23 mouse cellular contexts compared by ENCODE assay signal in the genomic region with DNA sequence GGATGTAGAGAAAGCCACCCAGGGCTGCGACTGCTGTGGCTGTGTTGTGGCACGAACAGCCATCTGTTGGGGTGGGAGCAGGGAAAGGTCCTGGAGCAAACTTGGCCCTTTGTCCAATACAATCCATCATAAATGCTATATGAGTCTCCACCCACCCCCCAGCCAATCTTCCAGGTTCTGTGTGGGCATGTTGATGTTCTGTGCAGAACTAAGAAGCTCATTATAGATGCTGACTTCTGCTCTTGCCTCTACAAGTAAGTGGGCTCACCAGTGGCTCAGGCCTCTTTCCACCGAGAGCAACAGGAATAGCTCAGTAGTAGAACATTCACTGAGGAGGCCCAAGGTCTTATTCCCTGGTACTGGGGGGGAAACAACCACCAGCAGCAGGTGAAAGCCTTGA. TPM values are rescaled to one million over a fixed set of nuclear protein-coding genes. Genes with fewer than 3 reads are reported as not detected.
A peak's percentile ranks its signal among the peaks of the same experiment; 100 is the strongest.
DNase-seq lines count a peak whose midpoint lies in the region; ATAC-seq lines count a peak whose summit lies in the region.
"Had no signal": no experiment of that assay in that cellular context is flagged by ENCODE, and none has a peak within 500 bp of the region (broad histone marks: within the 10 kb centered on the region; RNA-seq: fewer than 3 reads in every experiment).

No protein-coding gene starts in this region.

- no peaks in the 10 kb centered on the region for H3K4me1 ChIP-seq in midbrain, embryonic 14.5 days (ENCODE audit: control insufficient read depth, insufficient read depth, low read length)
- H3K4me1 ChIP-seq: embryonic facial prominence, embryonic 13.5 days; embryonic facial prominence, embryonic 15.5 days; forebrain, embryonic 10.5 days; forebrain, embryonic 12.5 days had no signal

- WGBS in midbrain, embryonic 14.5 days, result 96% methylated on average over 3 of the region's 3 CpGs

- H3K36me3 ChIP-seq in midbrain, embryonic 14.5 days (ENCODE audit: control insufficient read depth, insufficient read depth, low read length), result no peaks in the 10 kb centered on the region
- H3K36me3 ChIP-seq: embryonic facial prominence, embryonic 13.5 days; embryonic facial prominence, embryonic 15.5 days; forebrain, embryonic 10.5 days; forebrain, embryonic 12.5 days had no signal

- no peak overlapping the region for H3K4me2 ChIP-seq in midbrain, embryonic 14.5 days (ENCODE audit: low read length)
- H3K4me2 ChIP-seq: embryonic facial prominence, embryonic 13.5 days; embryonic facial prominence, embryonic 15.5 days; forebrain, embryonic 12.5 days had no signal

- H3K9ac ChIP-seq in midbrain, embryonic 14.5 days (replicated peaks; ENCODE audit: low read length), result no peak overlapping the region
- H3K9ac ChIP-seq: embryonic facial prominence, embryonic 13.5 days; embryonic facial prominence, embryonic 15.5 days; forebrain, embryonic 12.5 days had no signal

- no peak for ATAC-seq in midbrain, embryonic 14.5 days (ENCODE audit: low FRiP score, low TSS enrichment)
- ATAC-seq: forebrain, embryonic 14.5 days; forebrain, embryonic 16.5 days had no signal

- H3K27ac ChIP-seq in midbrain, embryonic 14.5 days (replicated peaks; ENCODE audit: low read depth, low read length), result no peak overlapping the region
- H3K27ac ChIP-seq: embryonic facial prominence, embryonic 13.5 days; embryonic facial prominence, embryonic 15.5 days; forebrain, embryonic 10.5 days; forebrain, embryonic 12.5 days had no signal

- no peaks in the 10 kb centered on the region for H3K27me3 ChIP-seq in midbrain, embryonic 14.5 days (ENCODE audit: control insufficient read depth, insufficient read depth, low read length)
- H3K27me3 ChIP-seq: forebrain, embryonic 12.5 days had no signal

- H3K4me3 ChIP-seq in midbrain, embryonic 14.5 days (replicated peaks; ENCODE audit: low read depth, low read length), result no peak overlapping the region
- H3K4me3 ChIP-seq: embryonic facial prominence, embryonic 13.5 days; embryonic facial prominence, embryonic 15.5 days; erythroblast, embryonic 14.5 days; forebrain, embryonic 10.5 days; forebrain, embryonic 12.5 days had no signal

- no peaks in the 10 kb centered on the region for H3K9me3 ChIP-seq in midbrain, embryonic 14.5 days (ENCODE audit: control insufficient read depth, low read length)
- H3K9me3 ChIP-seq: embryonic facial prominence, embryonic 13.5 days; embryonic facial prominence, embryonic 15.5 days; forebrain, embryonic 10.5 days; forebrain, embryonic 12.5 days had no signal

- DNase-seq in frontal cortex, postnatal 36 days (ENCODE audit: low spot score in 2 of 2), result peak; percentile 26 to 33
- DNase-seq in frontal cortex, postnatal 10 days (ENCODE audit: low spot score in 2 of 2), result no peak
- DNase-seq in right cerebral cortex, adult 18-20 months, result peak; percentile 29
- no peak for DNase-seq in right cerebral cortex, postnatal 10 days (ENCODE audit: low spot score in 2 of 2)
- peak; percentile 55 for DNase-seq in telencephalon, adult 2 months (ENCODE audit: low read depth, low spot score)
- no peak for DNase-seq in midbrain, embryonic 14.5 days
- DNase-seq: adrenal gland, adult 2 months; adrenal gland, postnatal 10 days; adrenal gland, postnatal 25 days; cerebellum, adult 11 months; cerebellum, adult 18-20 months; cerebellum, adult 8-10 months; cerebellum, adult 9-11 months; cerebellum, postnatal 14 days; cerebellum, postnatal 36 days; embryo, embryonic 11 days had no signal

RNA-seq across cellular contexts. Expression of gene Nagpa, which starts 8.3 kb away (rescaled TPM):
- 8.7 and 9.3 TPM in 2 replicates for polyA plus RNA-seq in midbrain, embryonic 14.5 days (2014; fragmentation: Nextera tagmentation; extraction: Ambion mirVana)

RNA-seq across cellular contexts. Expression of gene AU021092, which starts 9.9 kb away (rescaled TPM):
- 15.0 and 15.6 TPM in 2 replicates for polyA plus RNA-seq in midbrain, embryonic 14.5 days (2014; fragmentation: Nextera tagmentation; extraction: Ambion mirVana)
- polyA plus RNA-seq: erythroblast, embryonic 14.5 days had no signal

RNA-seq across cellular contexts. Expression of gene Alg1, which starts 21.3 kb away (rescaled TPM):
- polyA plus RNA-seq in midbrain, embryonic 14.5 days (2014; fragmentation: Nextera tagmentation; extraction: Ambion mirVana), result 38.8 and 40.4 TPM in 2 replicates

RNA-seq across cellular contexts. Expression of gene Eef2kmt, which starts 43.6 kb away (rescaled TPM):
- polyA plus RNA-seq in midbrain, embryonic 14.5 days (2014; fragmentation: Nextera tagmentation; extraction: Ambion mirVana), result 3.9 and 8.3 TPM in 2 replicates

Comparison
In these comparisons a context has a peak if more than half of its experiments do, and no peak if none do; other contexts are left out.
1. DNase-seq: peak in frontal cortex, postnatal 36 days (2 of 2), right cerebral cortex, adult 18-20 months (single experiment) and telencephalon, adult 2 months (single experiment); none in frontal cortex, postnatal 10 days (0 of 2), right cerebral cortex, postnatal 10 days (0 of 2) and midbrain, embryonic 14.5 days (single experiment).